Mouse (Mus musculus): ENCODE measurements at regions not wholly inside any gene's neighbourhood (a gene's known extent, or its start where the extent isn't known, plus 50 kb on each side); places are given as distances from the start of the nearest gene placed in this dataset.

GRCm38 (mm10) chr12:26086923-26087322, 328.1 kb downstream of the Rnf144a start:
- no peak for ATAC-seq (ENCODE audit: low FRiP score)
- WGBS = 89% methylated on average over 4 of the region's 4 CpGs
- Histone ChIP-seq H3K9me3 (no peaks in the 10 kb centered on the region), H3K4me3 (replicated peaks) (no peak overlapping the region), H3K27me3 (no peaks in the 10 kb centered on the region), H3K9ac (no peak overlapping the region), H3K4me2 (no peak overlapping the region), H3K4me1 (no peaks in the 10 kb centered on the region), H3K27ac (no peak overlapping the region), H3K36me3 (replicated peaks) (no peaks in the 10 kb centered on the region)

DNA sequence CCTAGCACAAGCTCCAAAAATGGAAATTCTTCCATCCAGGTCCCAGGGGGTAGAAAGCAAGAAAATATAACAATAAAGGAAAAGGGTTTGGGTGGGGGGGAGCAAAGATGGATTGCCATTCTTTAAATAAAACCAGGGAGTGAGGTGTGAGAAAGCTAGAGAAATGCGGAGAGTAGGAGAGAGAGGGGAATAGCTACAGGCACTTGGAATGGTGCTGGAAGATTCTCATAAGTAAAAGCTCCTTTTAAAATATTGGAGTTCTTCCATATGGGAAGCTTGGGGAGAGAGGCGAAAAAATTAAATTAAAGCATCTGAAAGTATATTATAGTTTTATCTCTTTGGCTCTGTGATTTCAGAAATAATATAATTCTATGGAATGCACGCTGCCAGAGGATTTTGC, 328.6 kb downstream of the Rnf144a start:
- no peaks in the 10 kb centered on the region for H3K36me3 ChIP-seq (replicated peaks)
- no peaks in the 10 kb centered on the region for H3K4me1 ChIP-seq
- no peak overlapping the region for H3K4me3 ChIP-seq (replicated peaks)
- H3K27ac ChIP-seq = no peak overlapping the region
- ATAC-seq (ENCODE audit: low FRiP score) = no peak
- no peak overlapping the region for H3K9ac ChIP-seq
- H3K4me2 ChIP-seq = no peak overlapping the region
- WGBS = 92% methylated on average over 3 of the region's 3 CpGs
- no peaks in the 10 kb centered on the region for H3K27me3 ChIP-seq
- H3K9me3 ChIP-seq = no peaks in the 10 kb centered on the region

- H3K36me3 ChIP-seq (replicated peaks) = no peaks in the 10 kb centered on the region
- no peak overlapping the region for H3K4me2 ChIP-seq
- H3K27me3 ChIP-seq = no peaks in the 10 kb centered on the region
- H3K4me1 ChIP-seq = peaks cover 5% of the 10 kb centered on the region
- no peaks in the 10 kb centered on the region for H3K9me3 ChIP-seq
- no peak for ATAC-seq (ENCODE audit: low FRiP score)
- no peak overlapping the region for H3K27ac ChIP-seq
- no peak overlapping the region for H3K9ac ChIP-seq
- H3K4me3 ChIP-seq (replicated peaks) = no peak overlapping the region
- WGBS = 65% methylated on average over 4 of the region's 4 CpGs
These were observed 335.9 kb downstream of the Rnf144a start for GRCm38 (mm10) chr12:26079061-26079625.

DNA sequence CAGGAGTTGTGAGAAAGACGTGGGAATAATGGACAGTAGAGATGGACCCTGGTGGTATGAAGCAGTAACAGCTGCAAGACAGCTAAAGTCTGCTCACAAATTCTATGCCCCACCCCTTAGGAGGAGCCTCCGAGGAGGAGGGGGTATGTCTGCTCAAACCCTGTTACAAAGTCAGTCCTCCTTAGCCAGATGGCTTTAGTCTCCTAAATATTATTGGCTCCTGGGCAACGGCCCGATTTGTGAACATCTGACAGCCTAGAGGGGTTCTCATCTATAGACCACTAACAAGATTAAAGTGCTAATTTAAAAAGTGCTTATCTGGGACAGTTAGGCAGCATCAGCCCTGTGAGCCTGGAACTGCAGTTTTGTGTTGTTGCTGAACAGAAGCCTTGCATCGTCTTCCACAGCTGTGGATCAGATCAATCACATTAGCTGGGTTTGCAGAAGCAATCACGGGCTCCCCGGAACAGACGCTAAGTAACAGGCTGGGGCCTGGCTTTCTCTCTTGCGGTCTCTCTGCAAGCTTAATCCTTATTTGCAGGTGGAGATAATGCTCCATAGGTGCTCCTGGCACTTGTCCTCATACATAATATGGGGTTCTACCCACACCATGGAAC, 339.3 kb downstream of the Rnf144a start:
- H3K27me3 ChIP-seq = peaks cover 5% of the 10 kb centered on the region; the same call in 1 of the 2 replicates
- H3K9ac ChIP-seq = no peak overlapping the region
- H3K36me3 ChIP-seq (replicated peaks) = no peaks in the 10 kb centered on the region
- H3K9me3 ChIP-seq = no peaks in the 10 kb centered on the region
- ATAC-seq (ENCODE audit: low FRiP score) = peak; percentile 41
- H3K4me1 ChIP-seq = peaks cover 5% of the 10 kb centered on the region
- no peak overlapping the region for H3K4me3 ChIP-seq (replicated peaks)
- 22% methylated on average over 9 of the region's 9 CpGs for WGBS
- no peak overlapping the region for H3K27ac ChIP-seq
- no peak overlapping the region for H3K4me2 ChIP-seq

- H3K9ac ChIP-seq = no peak overlapping the region
- no peak overlapping the region for H3K4me3 ChIP-seq (replicated peaks)
- no peak overlapping the region for H3K27ac ChIP-seq
- ATAC-seq (ENCODE audit: low FRiP score) = no peak
- peaks cover 22% of the 10 kb centered on the region for H3K27me3 ChIP-seq
- H3K4me1 ChIP-seq = peaks cover 17% of the 10 kb centered on the region
- 91% methylated on average over 7 of the region's 7 CpGs for WGBS
- H3K9me3 ChIP-seq = no peaks in the 10 kb centered on the region
- H3K36me3 ChIP-seq (replicated peaks) = no peaks in the 10 kb centered on the region
- H3K4me2 ChIP-seq = no peak overlapping the region
These were observed 342.9 kb downstream of the Rnf144a start for GRCm38 (mm10) chr12:26072180-26072579.

- WGBS = 9% methylated on average over 3 of the region's 3 CpGs
- Histone ChIP-seq H3K4me3 (replicated peaks) (no peak overlapping the region), H3K4me1 (peaks cover 17% of the 10 kb centered on the region), H3K27me3 (peaks cover 22% of the 10 kb centered on the region), H3K27ac (no peak overlapping the region), H3K9me3 (no peaks in the 10 kb centered on the region), H3K36me3 (replicated peaks) (no peaks in the 10 kb centered on the region), H3K9ac (no peak overlapping the region), H3K4me2 (no peak overlapping the region)
- ATAC-seq (ENCODE audit: low FRiP score) = peak; percentile 33; the same call in 1 of the 2 replicates
These were observed 343.4 kb downstream of the Rnf144a start for GRCm38 (mm10) chr12:26071610-26072009.

DNA sequence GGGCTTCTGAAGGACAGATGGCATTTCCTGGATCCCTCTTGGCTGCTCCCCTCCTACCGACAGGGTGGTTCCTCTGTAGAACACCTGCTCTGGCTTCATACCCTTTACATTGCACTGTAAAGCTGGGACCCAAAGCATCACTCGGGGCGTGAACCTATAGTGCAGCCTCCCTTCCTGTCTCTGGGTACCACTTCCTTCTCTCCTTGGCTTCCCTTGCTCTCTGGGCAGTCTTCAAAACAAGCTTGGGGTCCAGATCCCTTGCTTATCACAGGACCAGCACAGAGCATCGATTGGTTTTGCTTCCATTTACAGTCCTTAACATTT, 346.4 kb downstream of the Rnf144a start:
- no peak overlapping the region for H3K9ac ChIP-seq
- 38% methylated on average over 4 of the region's 4 CpGs for WGBS
- 0 out of 2 replicates have a peak overlapping the region, but pooled peaks have one; percentile 8 for H3K27ac ChIP-seq
- H3K4me3 ChIP-seq (replicated peaks) = no peak overlapping the region
- no peak for ATAC-seq (ENCODE audit: low FRiP score)
- H3K36me3 ChIP-seq (replicated peaks) = no peaks in the 10 kb centered on the region
- H3K4me1 ChIP-seq = peaks cover 13% of the 10 kb centered on the region
- peaks cover 22% of the 10 kb centered on the region for H3K27me3 ChIP-seq
- peak overlapping the region; percentile 50 for H3K4me2 ChIP-seq
- H3K9me3 ChIP-seq = no peaks in the 10 kb centered on the region

GRCm38 (mm10) chr12:26067866-26068684, 347.0 kb downstream of the Rnf144a start:
- Histone ChIP-seq H3K9ac (no peak overlapping the region), H3K4me2 (peak overlapping the region; percentile 50), H3K27ac (no peak overlapping the region), H3K27me3 (peaks cover 22% of the 10 kb centered on the region), H3K36me3 (replicated peaks) (no peaks in the 10 kb centered on the region), H3K9me3 (no peaks in the 10 kb centered on the region), H3K4me1 (peaks cover 13% of the 10 kb centered on the region), H3K4me3 (replicated peaks) (peak overlapping the region; percentile 19)
- ATAC-seq (ENCODE audit: low FRiP score) = 0 out of 2 replicates have a peak, but pooled peaks have one; percentile 27
- WGBS = 7% methylated on average over 24 of the region's 24 CpGs

GRCm38 (mm10) chr12:26060378-26060777, 354.7 kb downstream of the Rnf144a start:
- no peaks in the 10 kb centered on the region for H3K27me3 ChIP-seq
- no peak overlapping the region for H3K27ac ChIP-seq
- no peaks in the 10 kb centered on the region for H3K4me1 ChIP-seq
- ATAC-seq (ENCODE audit: low FRiP score) = no peak
- 54% methylated on average over 3 of the region's 3 CpGs for WGBS
- H3K4me2 ChIP-seq = no peak overlapping the region
- no peaks in the 10 kb centered on the region for H3K9me3 ChIP-seq
- no peaks in the 10 kb centered on the region for H3K36me3 ChIP-seq (replicated peaks)
- no peak overlapping the region for H3K4me3 ChIP-seq (replicated peaks)
- no peak overlapping the region for H3K9ac ChIP-seq

- Histone ChIP-seq H3K9ac (no peak overlapping the region), H3K27me3 (no peaks in the 10 kb centered on the region), H3K4me2 (no peak overlapping the region), H3K4me1 (no peaks in the 10 kb centered on the region), H3K4me3 (replicated peaks) (no peak overlapping the region), H3K9me3 (no peaks in the 10 kb centered on the region), H3K27ac (no peak overlapping the region), H3K36me3 (replicated peaks) (no peaks in the 10 kb centered on the region)
- 96% methylated on average over 4 of the region's 4 CpGs for WGBS
- ATAC-seq (ENCODE audit: low FRiP score) = no peak
These were observed 356.0 kb downstream of the Rnf144a start for GRCm38 (mm10) chr12:26059090-26059489.

- ATAC-seq (ENCODE audit: low FRiP score) = no peak
- Histone ChIP-seq H3K9ac (no peak overlapping the region), H3K36me3 (replicated peaks) (no peaks in the 10 kb centered on the region), H3K4me3 (replicated peaks) (no peak overlapping the region), H3K9me3 (no peaks in the 10 kb centered on the region), H3K27ac (no peak overlapping the region), H3K27me3 (no peaks in the 10 kb centered on the region), H3K4me1 (no peaks in the 10 kb centered on the region), H3K4me2 (no peak overlapping the region)
- WGBS = 90% methylated on average over 9 of the region's 9 CpGs
These were observed 357.5 kb downstream of the Rnf144a start for GRCm38 (mm10) chr12:26057491-26058054.

DNA sequence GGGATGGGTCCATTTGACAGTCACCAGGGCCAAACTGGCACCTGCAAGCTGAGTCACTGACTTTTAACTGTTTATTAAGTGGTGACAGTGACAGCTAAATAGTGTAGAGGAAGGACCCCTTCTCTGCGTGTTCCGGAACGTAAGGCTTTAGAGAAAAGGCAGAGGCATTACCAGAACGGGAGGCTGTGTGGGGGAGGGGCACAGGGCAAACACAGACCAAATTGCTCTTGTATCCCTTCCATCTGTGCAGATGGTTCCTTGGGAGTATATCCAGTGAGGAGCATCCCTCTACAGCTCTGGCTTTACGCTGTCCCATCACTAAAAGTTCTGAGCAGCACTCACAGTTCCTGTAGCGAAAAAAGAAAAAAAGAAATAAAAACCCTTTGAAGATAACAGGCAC, 368.1 kb downstream of the Rnf144a start:
- Histone ChIP-seq H3K9ac (no peak overlapping the region), H3K9me3 (no peaks in the 10 kb centered on the region), H3K27me3 (no peaks in the 10 kb centered on the region), H3K4me2 (no peak overlapping the region), H3K36me3 (replicated peaks) (no peaks in the 10 kb centered on the region), H3K4me1 (no peaks in the 10 kb centered on the region), H3K27ac (no peak overlapping the region), H3K4me3 (replicated peaks) (no peak overlapping the region)
- no peak for ATAC-seq (ENCODE audit: low FRiP score)
- WGBS = 93% methylated on average over 6 of the region's 6 CpGs
